Mouse (Mus musculus) embryo, embryonic 11 days (tissue): ENCODE measurements around the gene Cog1.
A peak's percentile ranks its signal among the peaks of the same experiment; 100 is the strongest.

Source experiments
- DNase-seq: peaks from one replicate; pipeline ENCODE4 v3.0.0-alpha.2; 2015

Gene Cog1

DNA sequence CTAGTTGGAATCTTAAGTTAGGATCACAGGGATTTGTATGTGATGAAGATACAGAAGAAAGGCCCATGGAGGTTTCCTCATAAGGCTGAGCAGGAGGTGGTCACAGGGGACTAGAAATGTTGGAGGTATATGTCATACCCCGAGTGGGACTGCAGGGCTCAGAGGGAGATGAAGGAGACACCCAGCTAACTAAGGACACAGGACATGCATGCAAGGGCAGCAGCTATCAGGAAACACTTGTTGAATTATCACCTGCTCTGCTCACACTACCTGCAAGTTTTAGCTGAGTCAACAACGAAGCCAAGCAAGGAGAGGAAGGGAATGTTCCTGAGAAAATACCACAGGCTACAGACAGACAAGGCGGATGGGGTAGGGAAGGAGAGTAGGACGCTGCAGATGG, 18.7 kb downstream of the Cog1 start:
- no peak for DNase-seq

DNA sequence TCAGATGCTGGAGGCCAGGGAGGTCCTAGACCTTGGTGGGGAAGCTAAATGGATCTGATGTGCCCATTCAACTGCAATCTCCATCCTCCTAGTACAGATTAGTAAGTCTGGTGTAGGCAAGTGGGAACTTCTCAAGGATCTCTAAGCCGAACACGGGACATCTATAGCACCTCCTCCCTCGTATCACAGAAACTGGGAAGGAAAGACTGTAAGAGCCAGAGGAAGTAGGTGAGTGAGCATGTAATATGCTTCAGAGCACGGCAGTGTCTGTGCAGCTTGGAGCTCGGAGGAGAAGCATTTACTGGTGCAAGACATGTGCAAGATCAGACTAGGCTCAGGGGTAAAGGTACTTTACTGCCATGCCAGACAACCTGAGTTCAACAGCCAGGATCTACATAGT, 19.9 kb downstream of the Cog1 start:
- no peak for DNase-seq

DNA sequence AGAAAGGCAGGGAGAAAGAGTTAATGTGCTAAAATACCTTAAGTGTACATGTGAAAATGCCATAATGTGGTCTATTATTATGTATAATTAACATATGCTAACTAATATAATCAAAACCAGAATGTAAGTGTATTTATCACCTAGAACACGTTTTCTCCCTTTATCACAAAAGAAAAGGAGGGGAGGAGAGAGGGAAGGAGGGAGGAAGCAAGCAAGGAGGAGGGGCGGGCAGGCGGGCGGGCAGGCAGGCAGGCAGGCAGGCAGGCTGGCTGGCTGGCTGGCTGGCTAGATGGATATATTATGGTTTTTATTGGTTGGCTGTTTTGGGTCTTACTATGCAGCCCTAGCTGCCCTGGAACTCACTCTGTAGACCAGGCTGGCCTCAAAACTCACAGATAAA, 20.7 kb downstream of the Cog1 start:
- DNase-seq: no peak

DNA sequence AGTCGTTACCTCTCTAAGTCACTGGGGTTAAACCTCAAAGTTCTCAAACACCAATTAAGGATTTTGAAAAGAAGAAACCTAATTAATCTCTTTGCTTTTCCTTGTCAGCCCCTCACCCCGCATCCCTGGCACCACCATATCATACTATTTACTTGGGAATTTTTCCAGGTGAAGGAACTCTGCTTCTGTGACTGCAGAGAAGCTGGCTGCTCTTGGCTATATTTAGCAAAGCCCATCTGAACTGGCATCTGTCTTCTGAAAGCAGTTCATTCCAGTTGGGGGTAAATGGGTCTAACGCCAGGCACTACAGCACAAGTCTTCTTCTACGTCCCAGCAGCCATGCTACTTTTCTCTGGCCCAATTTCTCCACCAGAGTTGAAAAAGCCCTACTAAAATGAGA, 24.6 kb downstream of the Cog1 start:
- no peak for DNase-seq

DNA sequence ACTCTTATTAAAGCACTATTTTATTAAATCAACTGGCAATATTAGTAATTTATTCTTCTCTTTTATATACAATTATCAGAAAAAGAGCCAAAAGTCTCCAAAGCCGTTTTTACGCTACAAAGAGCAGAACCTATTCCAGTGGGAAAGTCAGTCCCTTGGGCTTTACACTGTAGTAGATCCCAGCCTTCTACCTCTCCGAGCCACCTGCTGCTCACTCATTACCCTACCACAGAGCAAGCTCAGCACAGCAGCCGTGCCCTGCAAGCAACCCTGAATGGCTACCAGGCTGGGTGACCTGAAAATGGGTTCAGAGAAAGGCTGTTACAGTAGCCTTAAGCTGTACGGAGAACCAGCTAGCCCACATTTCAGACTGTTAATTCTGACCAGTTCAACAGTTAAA, 25.6 kb downstream of the Cog1 start:
- no peak for DNase-seq

DNA sequence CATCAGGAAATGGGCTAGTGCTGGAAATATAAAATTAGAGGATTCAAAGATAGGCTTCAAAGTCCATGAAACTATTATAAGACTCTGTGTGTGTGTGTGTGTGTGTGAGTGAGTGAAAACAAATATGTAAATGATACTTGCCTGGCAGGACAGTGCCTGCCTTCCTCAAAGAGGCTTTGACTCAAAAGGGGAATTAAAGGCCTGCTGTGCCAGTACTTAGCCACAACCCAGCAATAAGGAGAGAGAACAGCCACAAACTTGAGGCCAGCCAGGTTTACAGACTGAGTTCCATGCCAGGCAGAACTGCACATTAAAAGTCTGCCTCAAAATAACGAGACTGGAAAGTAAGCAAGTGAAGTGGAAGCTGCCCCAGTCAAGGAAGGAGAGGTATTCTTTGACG, 27.9 kb downstream of the Cog1 start:
- no peak for DNase-seq

DNA sequence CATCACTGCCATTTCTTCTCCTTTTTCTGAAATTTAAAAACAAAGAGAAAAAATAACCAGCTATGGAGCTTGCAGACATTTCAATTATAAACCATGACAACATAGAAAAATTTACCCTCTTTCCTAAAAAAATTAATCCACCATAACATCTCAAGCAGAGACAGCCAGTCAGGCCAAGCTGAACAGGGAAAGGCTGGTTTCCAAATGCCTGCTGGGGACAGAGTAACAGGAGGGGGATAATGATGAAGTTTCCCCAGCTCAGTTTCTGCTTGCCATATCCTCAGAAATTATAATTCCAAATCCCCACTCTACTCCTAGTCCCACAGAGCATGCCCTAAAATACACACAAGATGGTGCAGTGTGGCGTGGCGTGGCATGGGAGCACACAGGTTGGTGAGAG, 28.4 kb downstream of the Cog1 start:
- DNase-seq: no peak

DNA sequence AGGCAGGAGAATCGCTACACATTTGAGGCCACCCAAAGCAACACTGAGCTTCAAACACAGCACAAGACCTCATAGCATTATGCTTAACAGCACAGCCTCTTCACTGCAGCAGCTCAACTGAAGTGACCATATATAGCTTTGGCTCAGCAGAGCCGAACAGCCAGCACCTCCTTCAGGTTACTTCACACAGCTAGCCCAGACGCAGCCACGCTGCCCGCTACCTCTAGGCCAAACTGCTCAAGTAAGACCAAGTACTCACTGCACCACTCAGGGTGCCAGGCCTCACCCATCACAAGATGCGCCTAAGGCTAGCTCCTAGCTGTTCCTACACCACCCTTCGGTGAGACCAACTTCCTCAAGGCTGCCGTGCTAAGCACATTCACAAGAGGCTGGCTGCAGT, 29.4 kb downstream of the Cog1 start:
- no peak for DNase-seq

DNA sequence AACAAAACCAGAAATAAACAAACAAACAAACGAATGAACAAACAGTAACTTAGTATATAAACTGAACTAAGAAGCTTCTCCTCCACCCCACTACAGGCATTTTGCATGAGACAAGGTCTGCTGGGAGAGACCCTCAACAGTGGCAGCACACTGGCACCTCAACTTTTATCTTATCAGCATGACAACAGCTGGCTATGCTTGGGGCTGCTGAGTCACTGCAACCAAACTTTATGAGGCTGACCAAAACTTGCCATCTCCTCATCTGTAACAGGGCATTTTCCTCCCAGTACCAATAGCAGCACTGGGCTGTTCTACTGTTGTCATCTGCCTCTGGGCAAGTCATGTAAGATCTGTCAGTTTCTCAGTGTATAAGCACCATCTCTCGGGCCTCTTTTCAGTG, 32.0 kb downstream of the Cog1 start:
- no peak for DNase-seq

DNA sequence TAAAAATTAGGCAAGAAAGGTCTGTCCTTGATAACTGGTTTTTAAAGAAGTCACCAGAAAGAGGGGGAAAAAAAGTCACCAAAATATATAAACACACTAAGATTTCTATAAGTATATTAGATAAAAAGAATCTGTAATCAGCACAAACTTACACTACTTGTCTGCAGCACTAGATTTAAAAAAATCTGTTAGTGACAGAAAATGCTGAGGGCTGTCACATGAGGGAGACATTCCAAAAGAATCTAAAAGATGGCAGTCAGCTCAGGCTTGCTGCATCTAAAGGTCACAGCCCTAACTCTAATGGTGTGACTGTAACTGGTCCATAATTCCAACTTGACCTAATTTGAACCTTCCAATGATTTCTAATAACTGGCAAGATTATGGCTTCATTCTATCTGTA, 33.0 kb downstream of the Cog1 start:
- DNase-seq: no peak

DNA sequence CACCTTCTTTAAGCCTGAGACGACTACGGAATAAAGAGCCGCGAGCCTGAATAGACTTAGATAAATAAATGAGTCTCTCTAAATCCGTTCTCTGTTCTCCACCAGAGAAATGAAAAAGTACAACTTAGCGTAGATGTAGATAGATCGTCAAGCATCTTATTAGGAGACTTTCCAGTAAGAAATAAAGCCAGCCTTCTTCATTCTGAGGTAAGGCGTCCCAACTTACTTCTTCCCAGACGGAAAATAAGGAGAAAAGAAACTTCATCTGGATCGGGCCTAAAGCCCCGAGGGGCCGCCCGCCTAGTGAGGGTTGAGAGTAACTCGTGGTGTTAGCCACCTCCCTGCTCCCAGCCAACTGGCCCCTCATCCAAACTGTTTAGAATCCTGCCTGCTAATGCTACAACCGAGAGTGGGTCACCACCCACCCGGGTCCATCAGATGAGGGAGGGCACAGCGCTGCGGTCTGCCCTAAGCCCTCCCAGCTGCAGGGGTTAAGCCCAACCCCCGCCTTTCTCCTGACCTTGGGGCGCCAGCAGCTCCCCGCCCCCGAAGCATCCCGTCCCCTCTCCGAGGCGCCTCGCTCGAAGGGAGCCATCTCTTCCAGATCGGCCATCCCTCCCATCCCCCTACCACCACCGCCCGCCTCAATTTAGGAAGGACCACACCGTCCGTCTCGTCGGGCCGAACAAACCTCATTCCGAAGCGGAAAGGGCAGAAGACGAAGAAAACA, 34.1 kb downstream of the Cog1 start:
- peak; percentile 78 for DNase-seq

DNA sequence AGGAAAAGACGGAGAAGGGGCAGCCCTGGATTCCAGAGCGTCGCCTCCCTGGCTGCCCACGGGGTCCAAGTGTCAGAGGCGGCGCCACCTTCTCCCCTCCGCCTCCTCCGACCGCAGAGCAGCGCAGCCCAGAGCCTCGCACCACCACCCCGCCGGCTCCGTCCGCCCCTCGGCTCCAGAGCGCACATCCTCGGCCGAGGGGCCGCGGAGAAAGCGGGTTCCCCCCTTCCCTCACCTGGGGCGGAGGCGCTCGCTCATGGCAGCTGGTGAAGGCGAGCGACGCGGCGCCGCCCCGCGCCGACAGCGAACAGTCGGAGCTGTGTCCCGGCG, 34.6 kb downstream of the Cog1 start:
- DNase-seq: no peak

DNA sequence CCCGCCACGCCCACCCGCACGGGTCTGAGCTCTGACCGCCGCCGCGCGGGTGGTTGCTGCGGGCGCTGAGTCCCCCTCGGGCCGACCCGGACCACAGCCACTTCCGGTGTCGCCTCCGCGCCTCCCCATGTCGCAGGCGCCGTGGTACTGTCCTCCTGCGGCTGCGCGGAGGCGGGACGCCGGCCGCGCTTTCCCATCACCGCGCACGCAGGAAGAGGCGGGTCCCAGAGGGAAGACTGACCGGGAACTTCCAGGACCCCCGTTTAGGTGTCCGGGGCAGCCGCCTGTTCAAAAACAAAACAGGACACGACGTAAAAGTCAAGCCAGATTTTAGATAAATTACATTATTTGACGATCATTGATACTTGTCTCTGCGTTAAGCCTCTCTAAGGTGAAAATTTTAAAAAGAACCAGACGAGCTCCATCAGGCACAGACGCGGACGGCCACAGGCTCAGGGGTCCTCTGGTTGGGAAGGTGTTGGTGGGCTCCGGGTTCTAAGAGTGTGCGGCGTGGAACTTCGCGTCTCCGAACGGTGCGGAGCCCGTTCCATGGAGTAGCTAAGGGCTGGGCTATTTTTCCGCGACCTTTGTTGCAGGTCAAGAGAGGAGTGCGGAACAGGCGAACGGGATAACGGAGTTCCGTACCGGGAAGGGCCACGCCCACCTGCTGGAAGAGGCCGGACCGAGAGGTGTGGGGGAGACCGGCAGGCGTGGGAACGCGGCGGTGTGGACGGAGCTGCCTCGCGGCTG, 35.2 kb downstream of the Cog1 start, which contains the start of the genes Fam104a and D11Wsu47e:
TSS of gene Fam104a (minus strand) at position 199 of the 750 bp plus-strand sequence.
TSS of gene D11Wsu47e (plus strand) at position 456 of the 750 bp plus-strand sequence.
- peak; percentile 98 for DNase-seq

DNA sequence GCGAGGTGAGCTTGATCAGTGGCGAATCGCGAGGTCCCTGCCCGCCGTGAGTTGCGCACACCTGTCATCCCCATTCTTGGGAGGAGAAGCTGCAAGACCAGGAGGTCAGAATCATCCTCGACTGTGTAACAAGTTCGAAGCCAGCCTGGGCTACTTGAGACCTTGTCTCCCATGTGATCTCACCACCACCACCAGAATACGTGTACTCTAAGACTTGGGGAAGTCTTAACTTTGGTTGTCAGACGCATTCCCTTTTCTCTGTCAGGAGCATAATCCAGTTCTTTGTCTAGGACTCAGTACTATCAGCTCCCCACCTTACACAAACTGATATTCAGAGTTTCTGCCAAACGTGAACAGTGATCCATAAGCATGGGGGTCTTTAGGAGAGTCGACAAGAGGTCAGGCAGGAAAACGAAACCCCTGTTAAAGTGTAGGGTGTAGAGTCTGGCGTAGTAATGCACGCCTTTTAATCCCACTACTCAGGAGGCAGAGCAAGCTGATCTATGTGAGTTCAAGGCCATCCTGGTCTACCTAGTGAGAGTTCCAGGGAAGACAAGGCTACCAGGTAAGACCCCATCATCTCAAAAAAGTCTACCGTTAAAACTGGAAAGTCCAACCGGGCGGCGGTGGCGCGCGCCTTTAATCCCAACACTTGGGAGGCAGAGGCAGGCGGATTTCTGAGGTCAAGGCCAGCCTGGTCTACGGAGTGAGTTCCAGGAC, 35.9 kb downstream of the Cog1 start:
- no peak for DNase-seq

DNA sequence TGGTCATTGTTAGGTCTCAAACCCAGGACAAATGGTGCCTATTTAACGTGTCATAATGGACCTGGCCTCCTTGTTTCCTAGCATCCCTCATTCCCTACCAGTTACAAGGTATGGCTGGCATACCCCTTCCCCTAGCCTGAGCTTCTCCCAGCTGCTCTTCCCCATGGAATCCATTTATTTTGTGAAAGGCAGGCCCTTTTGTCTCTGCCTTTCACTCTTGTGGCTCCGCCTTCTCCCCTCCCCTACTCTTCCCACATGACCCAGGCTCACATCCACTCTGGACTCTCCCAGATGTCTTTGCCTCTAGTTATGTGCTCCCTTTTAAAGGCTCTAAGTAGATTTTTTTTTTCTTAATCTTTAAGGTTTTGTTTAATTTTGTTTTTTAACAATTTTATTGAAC, 38.1 kb downstream of the Cog1 start:
- peak; percentile 70 for DNase-seq

DNA sequence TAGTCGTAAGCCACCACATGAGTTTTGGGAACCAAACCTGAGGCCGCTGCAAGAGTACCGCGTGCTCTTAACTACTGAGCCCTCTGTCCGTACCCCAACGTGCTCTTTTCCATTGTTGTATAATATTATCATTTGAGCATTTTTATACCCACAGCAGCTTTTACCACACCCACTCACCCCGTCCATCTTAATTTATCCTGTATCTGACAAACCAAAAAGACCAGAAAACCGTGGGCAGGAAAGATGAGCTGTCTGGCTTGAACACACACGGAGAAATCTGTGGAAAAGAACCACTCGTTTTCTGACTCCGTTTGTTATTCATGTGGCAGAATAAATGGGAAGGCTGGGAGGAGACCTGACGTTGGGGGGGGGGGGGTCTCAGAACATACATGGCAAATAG, 41.5 kb downstream of the Cog1 start:
- DNase-seq: no peak

DNA sequence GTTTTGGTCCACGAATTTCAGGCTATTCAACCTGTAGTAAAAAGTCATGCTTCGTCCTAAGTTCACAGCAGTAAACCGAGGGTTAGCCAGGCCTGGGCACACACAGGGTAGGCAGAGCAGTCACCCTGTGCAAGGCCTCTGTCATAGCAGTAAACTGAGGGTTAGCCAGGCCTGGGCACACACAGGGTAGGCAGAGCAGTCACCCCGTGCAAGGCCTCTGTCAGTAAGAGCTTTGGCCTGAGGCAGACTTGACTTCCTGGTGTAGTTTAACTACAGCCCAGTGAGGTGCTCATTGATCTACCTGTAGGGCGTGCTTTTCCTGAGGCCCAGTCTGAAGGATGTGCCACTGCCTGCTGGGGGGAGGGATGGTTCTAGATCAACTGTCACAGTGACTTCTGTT, 42.3 kb downstream of the Cog1 start:
- no peak for DNase-seq

DNA sequence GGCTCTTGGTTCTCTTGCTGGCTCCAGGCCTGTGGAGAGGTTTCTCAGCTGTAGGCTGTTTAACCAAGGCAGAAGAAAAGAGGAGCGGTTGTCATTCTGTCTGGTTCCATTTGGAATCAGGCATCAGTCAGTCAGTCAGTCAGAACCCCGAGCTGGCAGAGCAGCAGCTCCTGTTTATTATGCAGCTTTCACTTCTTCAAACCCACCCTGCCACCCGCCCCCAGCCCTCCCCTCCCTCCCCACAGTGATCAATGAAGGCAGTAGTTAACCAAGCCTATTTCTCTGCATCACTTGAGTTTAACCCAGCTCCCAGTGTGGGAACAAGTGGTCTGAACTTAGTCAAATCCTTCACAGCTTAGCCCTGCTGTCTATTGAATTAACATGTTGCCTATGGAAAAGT, 42.9 kb downstream of the Cog1 start:
- no peak for DNase-seq

DNA sequence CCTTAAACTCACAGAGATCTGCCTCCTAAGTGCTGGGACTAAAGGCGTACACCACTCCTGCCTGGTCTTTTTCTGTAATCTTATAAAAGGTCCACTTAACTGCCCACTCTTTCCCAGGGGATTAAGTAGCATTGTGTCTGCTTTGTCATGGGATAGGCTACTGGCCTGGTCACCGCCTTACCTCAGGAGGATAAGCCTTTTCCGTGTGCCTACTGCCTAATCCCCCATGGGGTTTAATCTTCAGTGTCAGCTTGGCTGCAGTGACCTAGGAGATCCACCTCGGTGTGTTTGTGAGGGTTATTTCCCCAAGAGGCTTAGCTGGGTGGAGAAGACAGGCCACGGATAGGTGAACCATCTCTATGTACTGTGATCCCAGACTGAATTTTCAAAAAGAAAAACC, 48.6 kb downstream of the Cog1 start:
- DNase-seq: no peak

DNA sequence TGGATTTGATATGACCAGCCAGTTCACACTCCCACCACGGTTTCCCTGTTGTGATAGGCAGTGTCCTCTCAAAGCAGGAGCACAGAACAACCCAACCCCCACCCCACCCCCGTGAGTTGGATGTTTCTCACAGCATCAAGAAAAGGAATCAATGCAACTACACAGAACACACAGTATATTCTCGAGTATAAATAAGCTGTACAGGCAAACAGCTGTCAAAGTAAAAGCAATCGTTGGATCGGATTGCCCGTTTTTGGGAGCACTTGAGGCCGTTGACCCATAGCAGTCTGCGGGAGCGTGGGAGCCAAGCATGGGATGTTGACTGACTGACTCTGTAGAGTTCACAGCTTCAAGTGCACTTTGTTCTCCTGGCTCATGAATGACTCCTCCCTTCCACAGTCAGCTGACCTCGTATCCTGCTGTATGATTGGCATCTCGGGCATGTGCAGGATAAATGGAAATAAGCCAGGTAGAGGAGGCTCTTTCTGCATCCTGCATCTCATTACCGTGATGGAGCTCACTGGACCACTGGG, 49.1 kb downstream of the Cog1 start:
- DNase-seq: no peak

DNA sequence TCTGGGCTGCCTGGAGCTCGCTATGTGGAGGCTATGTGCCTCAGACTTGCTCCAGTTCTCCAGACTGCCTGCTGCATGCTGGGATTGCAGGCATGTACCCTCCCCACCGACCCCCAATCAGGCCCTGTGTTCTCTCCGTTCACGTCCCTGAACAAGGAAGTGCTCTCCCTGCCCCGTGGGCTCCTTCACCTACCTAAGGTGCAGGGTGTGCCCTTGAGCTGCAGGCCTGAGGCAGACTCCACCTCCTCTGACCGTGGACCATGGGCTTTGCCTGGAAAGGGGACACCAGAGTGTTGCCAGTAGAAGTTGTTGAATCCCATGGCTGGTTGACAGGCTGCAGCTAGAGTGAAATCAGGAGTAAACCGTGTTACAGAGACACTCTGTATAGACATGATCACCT, 50.7 kb downstream of the Cog1 start:
- DNase-seq: no peak

DNA sequence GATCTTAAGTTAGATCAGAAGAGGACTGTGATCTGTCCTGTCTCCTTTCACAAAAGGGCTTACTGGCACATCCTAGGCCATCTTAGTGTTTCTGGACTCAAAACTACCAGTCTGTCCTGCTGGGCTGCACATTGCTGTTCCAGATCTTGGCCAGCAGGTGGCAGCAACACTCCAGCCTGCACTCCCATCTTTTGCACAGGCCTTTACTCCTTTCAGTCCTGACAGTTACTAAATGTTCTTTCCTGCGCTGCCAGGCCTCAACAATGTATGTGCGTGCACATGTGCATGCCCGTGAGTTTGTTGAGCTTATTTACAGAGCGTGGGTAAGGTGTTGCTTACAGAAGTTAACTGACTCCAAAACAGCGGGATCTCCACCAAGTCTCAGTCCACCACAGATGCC, 54.8 kb downstream of the Cog1 start:
- DNase-seq: peak; percentile 69

DNA sequence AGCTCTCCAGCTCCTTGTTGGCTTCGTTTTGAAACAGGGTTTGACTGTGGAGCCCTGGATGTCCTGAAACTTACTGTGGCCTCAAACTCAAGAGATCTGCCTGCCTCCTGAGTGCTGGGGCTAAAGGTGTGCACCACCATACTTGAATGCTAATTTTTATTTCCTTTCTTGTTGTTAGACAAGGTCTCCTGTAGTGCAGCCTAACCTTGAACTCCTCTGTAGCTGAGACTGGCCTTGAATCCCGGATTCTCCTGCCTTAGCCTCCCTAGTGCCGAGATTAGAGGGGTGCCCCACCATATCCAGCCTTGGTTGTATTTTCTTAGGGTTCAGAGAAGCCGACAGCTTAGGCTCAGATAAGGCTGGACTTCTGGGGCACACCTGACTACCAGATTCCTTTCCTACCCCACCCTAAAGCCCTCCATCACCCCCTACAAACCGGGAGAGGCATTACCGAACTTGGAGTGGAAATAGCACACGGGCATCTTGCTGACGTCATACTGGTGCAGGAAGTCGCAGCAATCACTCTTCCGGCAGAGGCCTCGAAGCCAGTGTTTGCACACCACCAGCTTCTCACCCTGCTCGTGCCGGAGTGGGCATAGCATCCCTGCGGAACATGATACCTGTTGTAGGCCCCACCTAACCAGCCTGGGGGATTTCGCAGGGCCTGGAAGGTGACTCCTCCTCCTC, 57.1 kb downstream of the Cog1 start:
- DNase-seq: no peak
